Mouse (Mus musculus): ENCODE data around the gene Rbm44. TPM values are rescaled to one million over a fixed set of nuclear protein-coding genes. Genes with fewer than 3 reads are reported as not detected.

Gene Rbm44
- polyA plus RNA-seq, 1 experiment from 2014 or later, result 1.4 TPM

DNA sequence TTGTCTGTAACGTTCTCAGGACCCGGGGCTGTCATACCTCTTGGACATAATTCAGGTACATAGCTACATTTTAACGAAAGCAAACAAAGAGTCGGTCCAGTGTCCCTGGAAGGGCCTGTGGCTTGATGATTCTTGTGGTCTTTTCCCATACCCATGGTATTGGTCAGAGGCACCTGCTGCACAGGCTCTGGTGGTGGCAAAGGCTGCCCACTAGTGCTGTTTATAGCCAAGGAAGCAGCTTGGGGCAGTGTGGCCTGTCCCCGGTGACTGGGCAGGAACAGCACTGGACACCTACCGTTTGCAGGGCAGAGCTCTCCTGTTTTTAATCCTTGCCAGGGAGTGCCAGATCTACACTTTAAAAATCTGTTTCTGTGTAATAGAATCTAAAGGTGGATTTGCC is 35.8 kb downstream of the Rbm44 start:
- Histone ChIP-seq H3K9ac (ENCODE audit: low read depth, low read length) (no peak overlapping the region), H3K4me2 (replicated peaks; ENCODE audit: low read depth, low read length) (no peak overlapping the region), H3K36me3 (ENCODE audit: control insufficient read depth, insufficient read depth, low read length) (no peaks in the 10 kb centered on the region), H3K27me3 (ENCODE audit: control insufficient read depth, insufficient read depth, low read length) (peaks cover 10% of the 10 kb centered on the region), H3K4me1 (replicated peaks; ENCODE audit: control insufficient read depth, insufficient read depth, low read length) (peaks cover 3% of the 10 kb centered on the region; the same call in 1 of the 2 replicates), H3K9me3 (ENCODE audit: control insufficient read depth, low read length) (no peaks in the 10 kb centered on the region), H3K27ac (ENCODE audit: low read depth, low read length) (no peak overlapping the region), H3K4me3 (ENCODE audit: low read depth, low read length) (no peak overlapping the region)
- WGBS, result 79% methylated on average over 6 of the region's 6 CpGs
- ATAC-seq (ENCODE audit: low FRiP score), result no peak
- peak; percentile 2 for DNase-seq (ENCODE audit: low spot score)

DNA sequence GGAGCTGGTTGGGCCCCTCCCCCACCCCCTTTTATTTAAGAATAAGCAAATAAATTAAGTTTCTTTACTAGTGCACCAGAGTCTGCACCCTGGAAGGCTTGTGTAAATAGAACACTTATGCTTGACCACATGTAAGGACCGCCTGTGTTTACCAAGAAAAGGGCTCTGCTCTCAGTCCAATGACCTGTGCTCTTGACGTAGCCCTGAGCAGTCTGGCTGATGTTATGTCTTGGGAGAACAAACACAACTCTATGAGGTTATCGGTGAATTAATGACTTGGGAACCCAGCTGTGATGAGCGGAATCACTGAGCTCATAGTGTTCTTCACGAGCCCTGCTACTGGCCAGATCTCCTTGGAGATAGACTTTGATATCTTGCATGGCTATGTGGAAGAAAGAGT is 36.4 kb downstream of the Rbm44 start:
- no peak overlapping the region for H3K4me3 ChIP-seq (ENCODE audit: low read depth, low read length)
- H3K4me2 ChIP-seq (replicated peaks; ENCODE audit: low read depth, low read length), result no peak overlapping the region
- DNase-seq (ENCODE audit: low spot score), result peak; percentile 1
- H3K27ac ChIP-seq (ENCODE audit: low read depth, low read length), result no peak overlapping the region
- H3K9ac ChIP-seq (ENCODE audit: low read depth, low read length), result no peak overlapping the region
- H3K4me1 ChIP-seq (replicated peaks; ENCODE audit: control insufficient read depth, insufficient read depth, low read length), result peaks cover 3% of the 10 kb centered on the region; the same call in 1 of the 2 replicates
- ATAC-seq (ENCODE audit: low FRiP score), result no peak
- no peaks in the 10 kb centered on the region for H3K9me3 ChIP-seq (ENCODE audit: control insufficient read depth, low read length)
- peaks cover 10% of the 10 kb centered on the region for H3K27me3 ChIP-seq (ENCODE audit: control insufficient read depth, insufficient read depth, low read length)
- H3K36me3 ChIP-seq (ENCODE audit: control insufficient read depth, insufficient read depth, low read length), result no peaks in the 10 kb centered on the region
- 57% methylated on average over 5 of the region's 5 CpGs for WGBS

GRCm38 (mm10) chr1:91181784-91182450 is 37.0 kb downstream of the Rbm44 start:
- Histone ChIP-seq H3K9ac (ENCODE audit: low read depth, low read length) (no peak overlapping the region), H3K9me3 (ENCODE audit: control insufficient read depth, low read length) (no peaks in the 10 kb centered on the region), H3K36me3 (ENCODE audit: control insufficient read depth, insufficient read depth, low read length) (no peaks in the 10 kb centered on the region), H3K4me2 (replicated peaks; ENCODE audit: low read depth, low read length) (no peak overlapping the region), H3K4me3 (ENCODE audit: low read depth, low read length) (no peak overlapping the region), H3K4me1 (replicated peaks; ENCODE audit: control insufficient read depth, insufficient read depth, low read length) (peaks cover 3% of the 10 kb centered on the region; the same call in 1 of the 2 replicates), H3K27ac (ENCODE audit: low read depth, low read length) (no peak overlapping the region), H3K27me3 (ENCODE audit: control insufficient read depth, insufficient read depth, low read length) (peaks cover 10% of the 10 kb centered on the region)
- DNase-seq (ENCODE audit: low spot score), result no peak
- WGBS, result 55% methylated on average over 12 of the region's 12 CpGs
- ATAC-seq (ENCODE audit: low FRiP score), result no peak

- DNase-seq (ENCODE audit: low spot score) (no peak), ATAC-seq (ENCODE audit: low FRiP score) (no peak)
- Histone ChIP-seq H3K4me2 (replicated peaks; ENCODE audit: low read depth, low read length) (no peak overlapping the region), H3K4me1 (replicated peaks; ENCODE audit: control insufficient read depth, insufficient read depth, low read length) (peaks cover 3% of the 10 kb centered on the region; the same call in 1 of the 2 replicates), H3K9ac (ENCODE audit: low read depth, low read length) (no peak overlapping the region), H3K27me3 (ENCODE audit: control insufficient read depth, insufficient read depth, low read length) (peaks cover 10% of the 10 kb centered on the region), H3K27ac (ENCODE audit: low read depth, low read length) (no peak overlapping the region), H3K4me3 (ENCODE audit: low read depth, low read length) (no peak overlapping the region), H3K36me3 (ENCODE audit: control insufficient read depth, insufficient read depth, low read length) (no peaks in the 10 kb centered on the region), H3K9me3 (ENCODE audit: control insufficient read depth, low read length) (no peaks in the 10 kb centered on the region)
- WGBS, result 84% methylated on average over 10 of the region's 10 CpGs
Observed at GRCm38 (mm10) chr1:91183305-91183704, 38.4 kb downstream of the Rbm44 start.

DNA sequence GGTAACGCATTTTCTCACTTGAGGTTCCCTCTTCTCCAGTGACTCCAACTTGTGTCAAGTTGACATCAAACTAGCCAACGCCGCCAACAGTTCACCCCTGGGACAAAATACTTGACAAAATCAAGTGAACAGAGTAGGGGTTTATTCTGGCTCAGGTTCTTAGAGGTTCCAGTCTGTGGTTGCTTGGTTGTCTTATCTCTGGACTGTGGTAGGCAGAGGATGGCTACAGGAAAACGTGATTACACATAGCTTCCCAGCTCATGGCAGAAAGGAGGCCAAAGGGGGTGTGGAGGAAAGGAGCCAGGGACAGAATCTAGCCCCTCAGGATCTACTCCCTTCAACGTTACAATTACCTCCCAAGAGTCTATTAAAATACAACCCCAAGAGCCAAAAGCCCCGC is 41.8 kb downstream of the Rbm44 start:
- DNase-seq (ENCODE audit: low spot score) (no peak), ATAC-seq (ENCODE audit: low FRiP score) (no peak)
- 84% methylated on average over 6 of the region's 6 CpGs for WGBS

GRCm38 (mm10) chr1:91187315-91187714 is 42.4 kb downstream of the Rbm44 start:
- Histone ChIP-seq H3K4me1 (replicated peaks; ENCODE audit: control insufficient read depth, insufficient read depth, low read length) (no peaks in the 10 kb centered on the region), H3K27ac (ENCODE audit: low read depth, low read length) (no peak overlapping the region), H3K27me3 (ENCODE audit: control insufficient read depth, insufficient read depth, low read length) (no peaks in the 10 kb centered on the region; the same call in 1 of the 2 replicates), H3K9me3 (ENCODE audit: control insufficient read depth, low read length) (no peaks in the 10 kb centered on the region), H3K36me3 (ENCODE audit: control insufficient read depth, insufficient read depth, low read length) (no peaks in the 10 kb centered on the region), H3K4me3 (ENCODE audit: low read depth, low read length) (no peak overlapping the region), H3K9ac (ENCODE audit: low read depth, low read length) (no peak overlapping the region), H3K4me2 (replicated peaks; ENCODE audit: low read depth, low read length) (no peak overlapping the region)
- DNase-seq (ENCODE audit: low spot score), result no peak
- WGBS, result 97% methylated on average over 5 of the region's 5 CpGs
- no peak for ATAC-seq (ENCODE audit: low FRiP score)

More for the DNA sequence above, 41.8 kb downstream of the Rbm44 start:
- no peak overlapping the region for H3K9ac ChIP-seq (ENCODE audit: low read depth, low read length)
- no peak overlapping the region for H3K27ac ChIP-seq (ENCODE audit: low read depth, low read length)
- no peaks in the 10 kb centered on the region; the same call in 1 of the 2 replicates for H3K27me3 ChIP-seq (ENCODE audit: control insufficient read depth, insufficient read depth, low read length)
- H3K36me3 ChIP-seq (ENCODE audit: control insufficient read depth, insufficient read depth, low read length), result no peaks in the 10 kb centered on the region
- H3K4me1 ChIP-seq (replicated peaks; ENCODE audit: control insufficient read depth, insufficient read depth, low read length), result no peaks in the 10 kb centered on the region
- no peak overlapping the region for H3K4me2 ChIP-seq (replicated peaks; ENCODE audit: low read depth, low read length)
- no peak overlapping the region for H3K4me3 ChIP-seq (ENCODE audit: low read depth, low read length)
- no peaks in the 10 kb centered on the region for H3K9me3 ChIP-seq (ENCODE audit: control insufficient read depth, low read length)

GRCm38 (mm10) chr1:91187786-91188640 is 43.1 kb downstream of the Rbm44 start:
- no peak for DNase-seq (ENCODE audit: low spot score)
- Histone ChIP-seq H3K4me1 (replicated peaks; ENCODE audit: control insufficient read depth, insufficient read depth, low read length) (no peaks in the 10 kb centered on the region), H3K36me3 (ENCODE audit: control insufficient read depth, insufficient read depth, low read length) (no peaks in the 10 kb centered on the region), H3K27me3 (ENCODE audit: control insufficient read depth, insufficient read depth, low read length) (no peaks in the 10 kb centered on the region), H3K27ac (ENCODE audit: low read depth, low read length) (no peak overlapping the region), H3K9me3 (ENCODE audit: control insufficient read depth, low read length) (no peaks in the 10 kb centered on the region), H3K4me3 (ENCODE audit: low read depth, low read length) (no peak overlapping the region), H3K4me2 (replicated peaks; ENCODE audit: low read depth, low read length) (no peak overlapping the region), H3K9ac (ENCODE audit: low read depth, low read length) (no peak overlapping the region)
- 88% methylated on average over 7 of the region's 7 CpGs for WGBS
- ATAC-seq (ENCODE audit: low FRiP score), result no peak

- 92% methylated on average over 10 of the region's 10 CpGs for WGBS
Observed at GRCm38 (mm10) chr1:91188851-91189460, 44.1 kb downstream of the Rbm44 start.

More at GRCm38 (mm10) chr1:91188851-91189460, 44.1 kb downstream of the Rbm44 start:
- no peak for DNase-seq (ENCODE audit: low spot score)
- Histone ChIP-seq H3K27me3 (ENCODE audit: control insufficient read depth, insufficient read depth, low read length) (no peaks in the 10 kb centered on the region), H3K4me3 (ENCODE audit: low read depth, low read length) (no peak overlapping the region), H3K9me3 (ENCODE audit: control insufficient read depth, low read length) (no peaks in the 10 kb centered on the region), H3K36me3 (ENCODE audit: control insufficient read depth, insufficient read depth, low read length) (no peaks in the 10 kb centered on the region), H3K4me2 (replicated peaks; ENCODE audit: low read depth, low read length) (no peak overlapping the region), H3K27ac (ENCODE audit: low read depth, low read length) (no peak overlapping the region), H3K9ac (ENCODE audit: low read depth, low read length) (no peak overlapping the region), H3K4me1 (replicated peaks; ENCODE audit: control insufficient read depth, insufficient read depth, low read length) (no peaks in the 10 kb centered on the region)
- ATAC-seq (ENCODE audit: low FRiP score), result no peak

Measured in hindbrain, embryonic 11.5 days (tissue).